Mouse (Mus musculus): ENCODE measurements at regions not wholly inside any gene's neighbourhood (a gene's known extent, or its start where the extent isn't known, plus 50 kb on each side); places are given as distances from the start of the nearest gene placed in this dataset.

DNA sequence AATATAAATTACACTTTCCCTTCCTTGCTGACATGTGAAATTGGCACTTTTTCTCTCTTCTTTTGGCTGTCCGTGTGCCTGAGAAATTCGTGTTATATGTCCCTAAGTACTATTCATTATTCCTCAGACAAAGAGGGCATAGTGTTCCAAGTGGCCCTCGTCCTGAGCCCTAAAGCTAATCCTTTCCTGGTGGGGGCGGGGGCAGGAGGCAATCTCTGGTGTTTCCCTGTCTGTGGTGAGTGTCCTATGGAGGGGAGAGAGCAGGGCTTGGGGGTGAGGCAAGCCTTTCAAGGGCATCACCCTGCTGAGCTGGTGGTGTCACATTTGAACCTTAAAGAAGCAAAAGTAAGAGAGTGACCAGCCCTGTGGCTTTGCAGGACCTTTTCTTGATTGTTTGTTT lies 69.9 kb upstream of the Ajap1 start:
- no peak for TF ChIP-seq POLR2A (IDR thresholded peaks at IDR 0.05; ENCODE audit: control insufficient read depth, low read depth, low read length)
- no peak for TF ChIP-seq CTCF (IDR thresholded peaks at IDR 0.05; ENCODE audit: control insufficient read depth, insufficient read depth, insufficient replicate concordance, low read depth, low read length)
